Mouse (Mus musculus): ENCODE data around the gene Srek1ip1.

GRCm38 (mm10) chr13:104794421-104794820, 2.1 kb downstream of the Srek1ip1 start:
- TF ChIP-seq EP300 (IDR thresholded peaks at IDR 0.05; ENCODE audit: low read depth) = no peak
- TF ChIP-seq CTCF (IDR thresholded peaks at IDR 0.05; ENCODE audit: low read depth) = no peak
